Mouse (Mus musculus) limb, embryonic 14.5 days (tissue): ENCODE data around the gene M1ap. TPM values are rescaled to one million over a fixed set of nuclear protein-coding genes. Genes with fewer than 3 reads are reported as not detected.
A peak's percentile ranks its signal among the peaks of the same experiment; 100 is the strongest.

Source experiments
- ATAC-seq: fragments of 200-750 bp; cut with Nextera tagmentation; 2 replicates; pipeline ENCODE4 v1.8.0; 2017; ENCODE audit warnings: low read depth, moderate number of reproducible peaks, moderate TSS enrichment; ENCODE audit not compliant: low FRiP score
- DNase-seq: peaks from one replicate; pipeline ENCODE4 v3.0.0-alpha.2; 2015; ENCODE audit warnings: low spot score
- H3K27ac ChIP-seq: fragments of 300-500 bp; sonication (generic); replicated peaks from 2 replicates; pipeline ENCODE4 v1.5.1; 2014; ENCODE audit warnings: low read depth, mild to moderate bottlenecking, low read length, moderate library complexity, mixed read lengths
- H3K27me3 ChIP-seq: fragments of 300-500 bp; sonication (generic); 2 replicates; pipeline ENCODE4 v1.6.1; 2014; ENCODE audit warnings: low read length, mixed read lengths; ENCODE audit not compliant: control insufficient read depth, insufficient read depth
- H3K36me3 ChIP-seq: fragments of 300-500 bp; sonication (generic); 2 replicates; pipeline ENCODE4 v1.6.1; 2014; ENCODE audit warnings: mild to moderate bottlenecking, low read length, moderate library complexity, mixed read lengths; ENCODE audit not compliant: control insufficient read depth, insufficient read depth
- H3K4me1 ChIP-seq: fragments of 300-500 bp; sonication (generic); 2 replicates; pipeline ENCODE4 v1.6.1; 2014; ENCODE audit warnings: antibody characterized with exemption, low read length, mixed read lengths; ENCODE audit not compliant: control insufficient read depth, insufficient read depth
- H3K4me2 ChIP-seq: fragments of 300-500 bp; sonication (generic); replicated peaks from 2 replicates; pipeline ENCODE4 v1.6.1; 2014; ENCODE audit warnings: low read depth, mild to moderate bottlenecking, low read length, moderate library complexity; ENCODE audit not compliant: severe bottlenecking
- H3K4me3 ChIP-seq: fragments of 300-500 bp; sonication (generic); replicated peaks from 2 replicates; pipeline ENCODE4 v1.5.1; 2014; ENCODE audit warnings: low read length
- H3K9ac ChIP-seq: fragments of 300-500 bp; sonication (generic); 2 replicates; pipeline ENCODE4 v1.6.1; 2014; ENCODE audit warnings: mild to moderate bottlenecking, low read depth, low read length, moderate library complexity; ENCODE audit not compliant: severe bottlenecking
- H3K9me3 ChIP-seq: fragments of 300-500 bp; sonication (generic); 2 replicates; pipeline ENCODE4 v1.6.1; 2016; ENCODE audit warnings: low read length; ENCODE audit not compliant: control insufficient read depth
- POLR2A ChIP-seq: fragments of 200-500 bp; IDR thresholded peaks from 2 replicates; pipeline ENCODE4 v1.8.0; 2012; ENCODE audit warnings: inconsistent platforms, mild to moderate bottlenecking, moderate library complexity, borderline replicate concordance; ENCODE audit not compliant: insufficient read depth, insufficient read length; ENCODE audit errors: extremely low read depth
- WGBS: fragments of 180-500 bp; shearing (Covaris S2); extraction: QIAGEN DNeasy Blood & Tissue Kit; methylation state at CpG from one replicate; pipeline ENCODE4 v1.1.7; 2014; 5-methylcytosine and 5-hydroxymethylcytosine counted together
- polyA plus RNA-seq, 2 experiments: library from polyadenylated mRNA; depleted of rRNA in 1 of 2; stranded (reverse) in 1 of 2; unstranded in 1 of 2; fragments of >200 nt; fragmentation: Nextera tagmentation in 1 of 2; extraction: Ambion mirVana in 1 of 2; gene quantifications; 2 replicates each; pipeline versions ENCODE4 v1.2.1 to v1.2.3; 2012 to 2014

The M1ap gene
- polyA plus RNA-seq, 2 experiments = 0.67 to 0.70 TPM

GRCm38 (mm10) chr6:83070247-83070310, 123.4 kb downstream of the M1ap start, which contains the start of gene Tlx2:
Tlx2 (minus strand) TSS chr6:83070293.
- Histone ChIP-seq H3K4me2 (peak within 1 kb of the TSS; percentile 32), H3K4me1 (no peaks in the 10 kb centered on the region), H3K36me3 (no peaks in the 10 kb centered on the region), H3K4me3 (peak within 1 kb of the TSS; percentile 17), H3K27me3 (peaks cover 93% of the 10 kb centered on the region), H3K9me3 (no peaks in the 10 kb centered on the region), H3K27ac (no peak within 1 kb of the TSS), H3K9ac (0 out of 2 replicates have a peak within 1 kb of the TSS, but pooled peaks have one; percentile 12)
- 0% methylated on average over 9 of the region's 10 CpGs for WGBS
- TF ChIP-seq POLR2A = no peak
- DNase-seq (no peak), ATAC-seq (no peak)

DNA sequence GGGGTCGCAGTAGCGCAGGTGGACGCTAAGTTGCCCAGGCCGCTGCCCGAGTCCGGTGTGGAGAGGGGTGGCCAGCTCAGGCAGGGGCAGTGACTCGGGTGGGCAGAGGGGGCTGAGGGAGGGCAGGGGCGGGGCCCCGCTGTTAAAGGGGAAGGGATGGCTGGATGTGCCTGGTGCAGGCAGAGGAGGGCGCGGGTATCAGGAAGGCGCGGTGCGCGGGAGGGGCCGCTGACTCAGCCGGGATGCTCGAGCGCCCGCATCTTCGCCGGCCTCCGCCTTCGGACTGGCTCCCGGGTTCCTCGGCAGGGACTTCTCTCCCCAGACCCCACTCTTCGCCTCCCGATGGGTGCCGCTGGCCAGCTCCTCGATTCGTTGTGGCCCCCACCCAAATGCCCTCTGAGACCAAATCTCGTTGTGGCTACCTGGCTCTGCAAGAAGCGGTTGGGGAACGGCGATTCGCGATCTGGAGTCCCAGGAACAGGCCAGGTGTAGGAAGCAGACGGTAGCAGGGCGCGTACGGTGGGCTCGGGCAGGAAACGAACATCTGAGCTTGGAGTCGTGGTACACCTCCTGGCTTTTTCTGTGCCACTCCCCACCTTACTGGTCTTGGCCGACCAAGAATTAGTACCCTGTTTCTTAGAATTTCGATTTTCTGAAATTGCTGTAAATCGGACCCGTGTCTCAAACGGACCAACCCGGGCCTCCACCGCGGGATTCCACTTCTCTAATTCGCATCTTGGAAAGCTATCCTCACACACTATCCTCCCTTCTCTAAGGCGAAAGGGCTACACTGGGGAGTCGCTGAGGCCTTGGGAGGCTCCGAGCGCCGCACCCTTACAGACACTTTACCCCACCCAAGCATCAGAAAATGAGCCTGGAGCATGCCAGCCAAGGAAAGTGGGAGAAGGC, 123.9 kb downstream of the M1ap start:
- TF ChIP-seq POLR2A = no peak
- peak overlapping the region; percentile 32 for H3K4me2 ChIP-seq
- peaks cover 92% of the 10 kb centered on the region for H3K27me3 ChIP-seq
- H3K9ac ChIP-seq = 0 out of 2 replicates have a peak overlapping the region, but pooled peaks have one; percentile 12
- no peak for DNase-seq
- no peaks in the 10 kb centered on the region for H3K9me3 ChIP-seq
- H3K4me1 ChIP-seq = no peaks in the 10 kb centered on the region
- ATAC-seq = no peak
- WGBS = 2% methylated on average over 51 of the region's 58 CpGs
- H3K4me3 ChIP-seq = peak overlapping the region; percentile 17
- no peaks in the 10 kb centered on the region for H3K36me3 ChIP-seq
- H3K27ac ChIP-seq = no peak overlapping the region

GRCm38 (mm10) chr6:83071220-83071619, 124.5 kb downstream of the M1ap start:
- no peaks in the 10 kb centered on the region for H3K9me3 ChIP-seq
- peak overlapping the region; percentile 17 for H3K4me3 ChIP-seq
- ATAC-seq = no peak
- no peak overlapping the region for H3K27ac ChIP-seq
- no peak overlapping the region for H3K9ac ChIP-seq
- no peaks in the 10 kb centered on the region for H3K4me1 ChIP-seq
- DNase-seq = no peak
- H3K36me3 ChIP-seq = no peaks in the 10 kb centered on the region
- no peak overlapping the region for H3K4me2 ChIP-seq
- WGBS = 0% methylated on average over 19 of the region's 24 CpGs
- TF ChIP-seq POLR2A = no peak
- H3K27me3 ChIP-seq = peaks cover 89% of the 10 kb centered on the region

- Histone ChIP-seq H3K36me3 (peaks cover 5% of the 10 kb centered on the region; the same call in 1 of the 2 replicates), H3K4me3 (no peak overlapping the region), H3K9me3 (no peaks in the 10 kb centered on the region), H3K27me3 (peaks cover 52% of the 10 kb centered on the region), H3K9ac (no peak overlapping the region), H3K27ac (no peak overlapping the region), H3K4me1 (0 out of 2 replicates have a peak, but pooled peaks cover 5% of the 10 kb centered on the region), H3K4me2 (no peak overlapping the region)
- TF ChIP-seq POLR2A = no peak
- WGBS = 19% methylated on average over 2 of the region's 2 CpGs
- ATAC-seq (no peak), DNase-seq (no peak)
Measured at GRCm38 (mm10) chr6:83074979-83075378, 128.3 kb downstream of the M1ap start.

GRCm38 (mm10) chr6:83077630-83078323, 131.1 kb downstream of the M1ap start, which contains the start of gene Pcgf1:
Pcgf1 (plus strand) TSS chr6:83077869.
- peaks cover 24% of the 10 kb centered on the region for H3K27me3 ChIP-seq
- peak within 1 kb of the TSS; percentile 82 for H3K27ac ChIP-seq
- peak within 1 kb of the TSS; percentile 78 for H3K4me3 ChIP-seq
- peak within 1 kb of the TSS; percentile 98 for H3K4me2 ChIP-seq
- H3K36me3 ChIP-seq = peaks cover 26% of the 10 kb centered on the region
- H3K9ac ChIP-seq = peak within 1 kb of the TSS; percentile 73
- no peak for TF ChIP-seq POLR2A
- peak; percentile 59 for ATAC-seq
- no peaks in the 10 kb centered on the region for H3K9me3 ChIP-seq
- peak; percentile 97 for DNase-seq
- 0 out of 2 replicates have a peak, but pooled peaks cover 5% of the 10 kb centered on the region for H3K4me1 ChIP-seq
- WGBS = under 1% methylated on average over 43 of the region's 54 CpGs
